In genomic region chr9:108563671-108564070, GRCm38 (mm10) we compare ENCODE assay signal across 14 mouse cellular contexts.
"Had no signal": no experiment of that assay in that cellular context is flagged by ENCODE, and none has a peak within 500 bp of the region (broad histone marks: within the 10 kb centered on the region; RNA-seq: fewer than 3 reads in every experiment).

No protein-coding gene starts in this region.

- H3K9me3 ChIP-seq: limb, embryonic 10.5 days; lung, embryonic 15.5 days; midbrain, embryonic 13.5 days; neural tube, embryonic 15.5 days had no signal

- ATAC-seq: intestine, embryonic 16.5 days; midbrain, embryonic 13.5 days had no signal

- H3K27ac ChIP-seq: kidney, postnatal 0 days; layer of hippocampus, adult 2 months; left cerebral cortex, adult 2 months; limb, embryonic 10.5 days; lung, embryonic 15.5 days; midbrain, embryonic 13.5 days; neural tube, embryonic 15.5 days; stomach, postnatal 0 days had no signal

- DNase-seq: kidney, adult 9 months; kidney, postnatal 36 days; thymus, adult 2 months; thymus, postnatal 36 days had no signal

- H3K4me3 ChIP-seq: layer of hippocampus, adult 2 months; left cerebral cortex, adult 2 months; limb, embryonic 10.5 days; lung, embryonic 15.5 days; midbrain, embryonic 13.5 days; myocyte; neural tube, embryonic 15.5 days had no signal

- H3K27me3 ChIP-seq: lung, embryonic 15.5 days; midbrain, embryonic 13.5 days; neural tube, embryonic 15.5 days had no signal

- H3K9ac ChIP-seq: lung, embryonic 15.5 days; midbrain, embryonic 13.5 days; neural tube, embryonic 15.5 days had no signal

- H3K4me2 ChIP-seq: lung, embryonic 15.5 days; midbrain, embryonic 13.5 days; neural tube, embryonic 15.5 days had no signal
